Comparison of ENCODE assay signal across 8 mouse cellular contexts in genomic region chr7:142093696-142094240, GRCm38 (mm10). TPM values are rescaled to one million over a fixed set of nuclear protein-coding genes. Genes with fewer than 3 reads are reported as not detected.
DNase-seq lines count a peak whose midpoint lies in the region; ATAC-seq and TF ChIP-seq lines count a peak whose summit lies in the region.

No protein-coding gene starts in this region.

- H3K27ac ChIP-seq in kidney, postnatal 0 days, result no peak overlapping the region
- H3K27ac ChIP-seq in embryonic facial prominence, embryonic 13.5 days, result no peak overlapping the region
- peak overlapping the region; percentile 96 for H3K27ac ChIP-seq in neural tube, embryonic 13.5 days (replicated peaks)

- H3K27me3 ChIP-seq in kidney, postnatal 0 days (ENCODE audit: insufficient read depth, low read length), result peaks cover 18% of the 10 kb centered on the region; the same call in 1 of the 2 replicates
- H3K27me3 ChIP-seq in embryonic facial prominence, embryonic 13.5 days, result peaks cover 100% of the 10 kb centered on the region
- peaks cover 14% of the 10 kb centered on the region for H3K27me3 ChIP-seq in neural tube, embryonic 13.5 days

- no peak overlapping the region for H3K9ac ChIP-seq in kidney, postnatal 0 days (ENCODE audit: low read depth, low read length)
- H3K9ac ChIP-seq in embryonic facial prominence, embryonic 13.5 days, result no peak overlapping the region
- H3K9ac ChIP-seq in neural tube, embryonic 13.5 days, result peak overlapping the region; percentile 99

- no peak for DNase-seq in kidney, postnatal 0 days (ENCODE audit: low spot score)
- no peak for DNase-seq in kidney, adult 8-10 months
- DNase-seq in induced T-regulatory cell, adult 2 months (ENCODE audit: low read depth), result peak; percentile 21
- no peak for DNase-seq in embryo, embryonic 11 days
- no peak for DNase-seq in spleen, postnatal 36 days (ENCODE audit: low spot score in 2 of 2)

- H3K9me3 ChIP-seq in kidney, postnatal 0 days (replicated peaks; ENCODE audit: low read length), result no peaks in the 10 kb centered on the region
- H3K9me3 ChIP-seq in embryonic facial prominence, embryonic 13.5 days, result no peaks in the 10 kb centered on the region
- H3K9me3 ChIP-seq in neural tube, embryonic 13.5 days, result no peaks in the 10 kb centered on the region

- WGBS in kidney, postnatal 0 days, result 38% methylated on average over 6 of the region's 6 CpGs
- WGBS in embryonic facial prominence, embryonic 13.5 days, result 20% methylated on average over 6 of the region's 6 CpGs
- 21% methylated on average over 6 of the region's 6 CpGs for WGBS in neural tube, embryonic 13.5 days

- peak overlapping the region; percentile 59 for H3K4me3 ChIP-seq in kidney, postnatal 0 days (replicated peaks; ENCODE audit: low read depth, low read length)
- peak overlapping the region; percentile 70 for H3K4me3 ChIP-seq in embryonic facial prominence, embryonic 13.5 days
- peak overlapping the region; percentile 89 for H3K4me3 ChIP-seq in neural tube, embryonic 13.5 days

- ATAC-seq in kidney, postnatal 0 days (replicated peaks; ENCODE audit: low FRiP score, low read depth), result no peak
- no peak for ATAC-seq in embryonic facial prominence, embryonic 13.5 days (ENCODE audit: insufficient number of reproducible peaks, insufficient read depth, low FRiP score, low TSS enrichment, low read depth)
- no peak for ATAC-seq in neural tube, embryonic 13.5 days (ENCODE audit: low read depth)
- ATAC-seq in activated CD4-positive, CD25-positive, alpha-beta regulatory T cell, adult 4 months, result no peak

- TF ChIP-seq CTCF in kidney, postnatal 0 days (IDR thresholded peaks at IDR 0.05; ENCODE audit: low read depth), result no peak

- H3K36me3 ChIP-seq in kidney, postnatal 0 days (ENCODE audit: insufficient read depth, low read length), result no peaks in the 10 kb centered on the region
- no peaks in the 10 kb centered on the region for H3K36me3 ChIP-seq in embryonic facial prominence, embryonic 13.5 days
- H3K36me3 ChIP-seq in neural tube, embryonic 13.5 days, result 0 out of 2 replicates have a peak, but pooled peaks cover 3% of the 10 kb centered on the region

- peak overlapping the region; percentile 76 for H3K4me2 ChIP-seq in kidney, postnatal 0 days (ENCODE audit: low read length)
- peak overlapping the region; percentile 95 for H3K4me2 ChIP-seq in embryonic facial prominence, embryonic 13.5 days
- peak overlapping the region; percentile 85 for H3K4me2 ChIP-seq in neural tube, embryonic 13.5 days

- H3K4me1 ChIP-seq in kidney, postnatal 0 days (replicated peaks; ENCODE audit: insufficient read depth, low read length), result no peaks in the 10 kb centered on the region
- peaks cover 17% of the 10 kb centered on the region for H3K4me1 ChIP-seq in embryonic facial prominence, embryonic 13.5 days
- peaks cover 72% of the 10 kb centered on the region for H3K4me1 ChIP-seq in neural tube, embryonic 13.5 days (replicated peaks)

RNA-seq across cellular contexts. Expression of gene Dusp8, which starts 1.9 kb away (rescaled TPM):
- 2.3 and 2.5 TPM in 2 replicates for polyA plus RNA-seq in kidney, postnatal 0 days (2015; fragmentation: Nextera tagmentation; extraction: Ambion mirVana)
- polyA plus RNA-seq in embryonic facial prominence, embryonic 13.5 days (2015; fragmentation: Nextera tagmentation; extraction: Ambion mirVana), result 2.4 and 2.6 TPM in 2 replicates
- polyA plus RNA-seq in neural tube, embryonic 13.5 days (2015; fragmentation: Nextera tagmentation; extraction: Ambion mirVana), result 88.4 and 96.1 TPM in 2 replicates
- under 1 TPM; 0.09 to 0.16 TPM for polyA plus RNA-seq in activated CD4-positive, CD25-positive, alpha-beta regulatory T cell, adult 4 months (2017; shearing (Covaris generic))

RNA-seq across cellular contexts. Expression of gene Gm45618, which starts 26.8 kb away (rescaled TPM):
- polyA plus RNA-seq in kidney, postnatal 0 days (2015; fragmentation: Nextera tagmentation; extraction: Ambion mirVana), result not detected in 2 replicates
- polyA plus RNA-seq in embryonic facial prominence, embryonic 13.5 days (2015; fragmentation: Nextera tagmentation; extraction: Ambion mirVana), result not detected in 2 replicates
- polyA plus RNA-seq in neural tube, embryonic 13.5 days (2015; fragmentation: Nextera tagmentation; extraction: Ambion mirVana), result not detected in 2 replicates
- not detected for polyA plus RNA-seq in activated CD4-positive, CD25-positive, alpha-beta regulatory T cell, adult 4 months (2017; shearing (Covaris generic))

RNA-seq across cellular contexts. Expression of gene Mob2, which starts 32.9 kb away (rescaled TPM):
- 62.8 and 64.3 TPM in 2 replicates for polyA plus RNA-seq in kidney, postnatal 0 days (2015; fragmentation: Nextera tagmentation; extraction: Ambion mirVana)
- 66.1 and 69.2 TPM in 2 replicates for polyA plus RNA-seq in embryonic facial prominence, embryonic 13.5 days (2015; fragmentation: Nextera tagmentation; extraction: Ambion mirVana)
- 51.3 and 52.8 TPM in 2 replicates for polyA plus RNA-seq in neural tube, embryonic 13.5 days (2015; fragmentation: Nextera tagmentation; extraction: Ambion mirVana)
- 10 to 100 TPM; 55.7 to 62.4 TPM for polyA plus RNA-seq in activated CD4-positive, CD25-positive, alpha-beta regulatory T cell, adult 4 months (2017; shearing (Covaris generic))

RNA-seq across cellular contexts. Expression of gene Gm39115, which starts 42.1 kb away (rescaled TPM):
- not detected in 2 replicates for polyA plus RNA-seq in kidney, postnatal 0 days (2015; fragmentation: Nextera tagmentation; extraction: Ambion mirVana)
- polyA plus RNA-seq in embryonic facial prominence, embryonic 13.5 days (2015; fragmentation: Nextera tagmentation; extraction: Ambion mirVana), result not detected in 2 replicates
- polyA plus RNA-seq in neural tube, embryonic 13.5 days (2015; fragmentation: Nextera tagmentation; extraction: Ambion mirVana), result not detected in 2 replicates
- not detected for polyA plus RNA-seq in activated CD4-positive, CD25-positive, alpha-beta regulatory T cell, adult 4 months (2017; shearing (Covaris generic))

RNA-seq across cellular contexts. Expression of gene Gm45337, which starts 50.6 kb away (rescaled TPM):
- polyA plus RNA-seq in kidney, postnatal 0 days (2015; fragmentation: Nextera tagmentation; extraction: Ambion mirVana), result not detected in 2 replicates
- polyA plus RNA-seq in embryonic facial prominence, embryonic 13.5 days (2015; fragmentation: Nextera tagmentation; extraction: Ambion mirVana), result not detected in 2 replicates
- not detected in 2 replicates for polyA plus RNA-seq in neural tube, embryonic 13.5 days (2015; fragmentation: Nextera tagmentation; extraction: Ambion mirVana)
- polyA plus RNA-seq in activated CD4-positive, CD25-positive, alpha-beta regulatory T cell, adult 4 months (2017; shearing (Covaris generic)), result not detected

Comparison
In these comparisons a context has a peak if more than half of its experiments do, and no peak if none do; other contexts are left out.
1. RNA of gene Dusp8, which starts 1.9 kb away (polyA plus RNA-seq): 88.4 to 96.1 TPM in neural tube, embryonic 13.5 days; 2.4 to 2.6 TPM in embryonic facial prominence, embryonic 13.5 days, 2.3 to 2.5 TPM in kidney, postnatal 0 days and 0.09 to 0.16 TPM in activated CD4-positive, CD25-positive, alpha-beta regulatory T cell, adult 4 months; every median in the first group is over 10 times any median in the second.
2. Peak in every context shown above with its lines, with median percentiles within 50 percentile points of each other: H3K4me2 ChIP-seq and H3K4me3 ChIP-seq.